Mouse (Mus musculus) midbrain, postnatal 0 days (tissue): Measurements from ENCODE around the gene Cma1. TPM values are rescaled to one million over a fixed set of nuclear protein-coding genes. Genes with fewer than 3 reads are reported as not detected.
"Not testable (repeated sequence)": the region's sequence is repeated elsewhere in the genome, so short reads cannot be mapped to it uniquely, and the experiment has no call there.

Source experiments
- ATAC-seq: fragments of 200-750 bp; cut with Nextera tagmentation; 2 replicates; pipeline ENCODE4 v1.8.0; 2017; ENCODE audit warnings: moderate number of reproducible peaks, mild to moderate bottlenecking, moderate TSS enrichment, moderate library complexity; ENCODE audit not compliant: low FRiP score
- DNase-seq: peaks from one replicate; pipeline ENCODE4 v3.0.0-alpha.2; 2015; ENCODE audit warnings: low spot score
- H3K27ac ChIP-seq: fragments of 300-500 bp; sonication (generic); 2 replicates; pipeline ENCODE4 v1.5.1; 2014; ENCODE audit warnings: low read depth, mild to moderate bottlenecking, low read length, mixed read lengths
- H3K27me3 ChIP-seq: fragments of 300-500 bp; sonication (generic); 2 replicates; pipeline ENCODE4 v1.6.1; 2014; ENCODE audit warnings: low read length, control low read depth, mixed read lengths; ENCODE audit not compliant: insufficient read depth
- H3K36me3 ChIP-seq: fragments of 300-500 bp; sonication (generic); 2 replicates; pipeline ENCODE4 v1.6.1; 2014; ENCODE audit warnings: low read length, control low read depth, mixed read lengths; ENCODE audit not compliant: insufficient read depth
- H3K4me1 ChIP-seq: fragments of 300-500 bp; sonication (generic); 2 replicates; pipeline ENCODE4 v1.6.1; 2014; ENCODE audit warnings: mild to moderate bottlenecking, control low read depth, antibody characterized with exemption, low read length, mixed read lengths; ENCODE audit not compliant: insufficient read depth
- H3K4me2 ChIP-seq: fragments of 300-500 bp; sonication (generic); 2 replicates; pipeline ENCODE4 v1.6.1; 2014; ENCODE audit warnings: low read depth, mild to moderate bottlenecking, low read length, mixed read lengths; ENCODE audit not compliant: poor library complexity, severe bottlenecking
- H3K4me3 ChIP-seq: fragments of 300-500 bp; sonication (generic); 2 replicates; pipeline ENCODE4 v1.5.1; 2014; ENCODE audit warnings: low read depth, mild to moderate bottlenecking, low read length, moderate library complexity
- H3K9ac ChIP-seq: fragments of 300-500 bp; sonication (generic); replicated peaks from 2 replicates; pipeline ENCODE4 v1.6.1; 2014; ENCODE audit warnings: mild to moderate bottlenecking, low read length, moderate library complexity, mixed read lengths; ENCODE audit not compliant: poor library complexity, severe bottlenecking
- H3K9me3 ChIP-seq: fragments of 300-500 bp; sonication (generic); 2 replicates; pipeline ENCODE4 v1.6.1; 2016; ENCODE audit warnings: low read length, control low read depth
- CTCF ChIP-seq: IDR thresholded peaks from 2 replicates; pipeline ENCODE4 v1.5.1; 2016; ENCODE audit warnings: antibody characterized with exemption, mild to moderate bottlenecking
- WGBS: fragments of 180-500 bp; shearing (Covaris S2); extraction: QIAGEN DNeasy Blood & Tissue Kit; methylation state at CpG from one replicate; pipeline ENCODE4 v1.1.7; 2014; 5-methylcytosine and 5-hydroxymethylcytosine counted together
- polyA plus RNA-seq: library from polyadenylated mRNA; unstranded; fragments of >200 nt; fragmentation: Nextera tagmentation; extraction: Ambion mirVana; gene quantifications from 2 replicates; pipeline ENCODE4 v1.2.1, GENCODE M21; 2015
- total RNA-seq: library from RNA; depleted of rRNA; stranded (reverse); fragments of >200 nt; gene quantifications from 2 replicates; pipeline ENCODE4 v1.2.3, GENCODE M21; 2014; rRNA removed

The Cma1 gene
- 2.7 TPM in 1 of 2 replicates, not detected in the other for total RNA-seq
- polyA plus RNA-seq = 0.42 and 1.7 TPM in 2 replicates

DNA sequence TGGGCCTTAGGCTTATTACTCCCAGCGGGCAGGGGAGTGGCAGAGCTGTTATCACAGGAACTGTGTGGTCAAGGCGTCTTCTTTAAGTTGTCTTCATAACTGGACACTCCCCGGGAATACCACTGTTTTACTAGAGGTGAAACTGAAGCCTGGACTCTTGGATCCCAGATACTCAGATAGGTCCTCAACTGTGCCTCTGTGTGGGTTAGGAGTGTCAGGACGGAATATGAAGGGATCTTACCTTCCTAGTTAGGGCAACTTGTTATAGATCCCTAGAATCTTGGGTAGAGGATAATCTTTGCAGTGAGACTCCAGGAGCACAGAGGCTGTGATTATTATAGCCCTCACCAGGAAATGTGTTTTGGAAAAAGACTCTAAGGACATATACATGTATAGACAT lies at the start of gene Cma1:
Gene Cma1 (minus strand): TSS at position 101 of the 400 bp plus-strand sequence.
- no peak within 1 kb of the TSS for H3K27ac ChIP-seq
- no peak for TF ChIP-seq CTCF
- WGBS = 80% methylated on average over 4 of the region's 4 CpGs
- no peak for ATAC-seq
- no peak within 1 kb of the TSS for H3K4me2 ChIP-seq
- H3K27me3 ChIP-seq = no peaks in the 10 kb centered on the region
- H3K36me3 ChIP-seq = no peaks in the 10 kb centered on the region
- no peak for DNase-seq
- no peak within 1 kb of the TSS for H3K9ac ChIP-seq
- H3K4me3 ChIP-seq = no peak within 1 kb of the TSS
- no peaks in the 10 kb centered on the region for H3K4me1 ChIP-seq
- H3K9me3 ChIP-seq = no peaks in the 10 kb centered on the region

DNA sequence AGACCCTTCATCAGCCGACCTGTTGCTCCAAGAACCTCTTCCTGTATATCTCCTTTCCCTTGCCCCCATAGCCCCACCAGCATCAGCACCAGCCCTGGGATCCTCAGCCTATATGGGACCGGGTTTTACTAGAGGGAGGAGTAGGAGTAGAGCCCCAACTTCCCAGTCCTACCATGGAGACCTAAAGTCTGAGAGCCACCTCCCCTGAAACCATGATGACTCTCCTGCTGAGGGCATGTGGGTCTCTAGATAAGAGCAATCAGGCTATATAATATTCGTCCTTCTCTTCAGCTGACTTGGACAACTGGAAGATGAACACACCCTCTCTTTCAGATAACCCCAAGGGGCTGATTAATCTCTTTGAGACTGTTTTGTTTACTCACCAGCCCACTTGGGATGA lies 43.0 kb upstream of the Cma1 start:
- 75% methylated on average over 1 of the region's 3 CpGs for WGBS
- not testable (repeated sequence) for H3K4me2 ChIP-seq, H3K4me3 ChIP-seq, H3K9ac ChIP-seq, H3K4me1 ChIP-seq, H3K9me3 ChIP-seq, H3K36me3 ChIP-seq, H3K27me3 ChIP-seq, DNase-seq, H3K27ac ChIP-seq, ATAC-seq

DNA sequence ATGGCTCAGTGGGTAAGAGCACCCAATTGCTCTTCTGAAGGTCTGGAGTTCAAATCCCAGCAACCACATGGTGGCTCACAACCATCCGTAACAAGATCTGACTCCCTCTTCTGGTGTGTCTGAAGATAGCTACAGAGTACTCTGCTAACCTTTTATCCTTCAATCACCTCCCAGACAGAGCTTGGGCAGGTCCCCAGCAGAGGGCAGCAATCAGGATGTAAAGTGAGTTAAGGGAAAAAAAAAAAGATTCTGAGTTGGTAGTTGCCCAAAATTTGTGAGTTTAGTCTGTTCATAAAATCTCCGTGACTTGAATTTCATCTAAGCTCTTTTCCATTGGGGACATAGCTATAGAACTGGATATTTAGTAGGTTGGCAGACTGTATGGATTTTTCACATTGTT lies 19.4 kb upstream of the Cma1 start:
- not testable (repeated sequence) for H3K9ac ChIP-seq, H3K27ac ChIP-seq, ATAC-seq, H3K4me1 ChIP-seq, H3K36me3 ChIP-seq, H3K4me2 ChIP-seq, H3K27me3 ChIP-seq, DNase-seq, H3K9me3 ChIP-seq, H3K4me3 ChIP-seq
- peak; percentile 39 for TF ChIP-seq CTCF
- 63% methylated on average over 2 of the region's 2 CpGs for WGBS

DNA sequence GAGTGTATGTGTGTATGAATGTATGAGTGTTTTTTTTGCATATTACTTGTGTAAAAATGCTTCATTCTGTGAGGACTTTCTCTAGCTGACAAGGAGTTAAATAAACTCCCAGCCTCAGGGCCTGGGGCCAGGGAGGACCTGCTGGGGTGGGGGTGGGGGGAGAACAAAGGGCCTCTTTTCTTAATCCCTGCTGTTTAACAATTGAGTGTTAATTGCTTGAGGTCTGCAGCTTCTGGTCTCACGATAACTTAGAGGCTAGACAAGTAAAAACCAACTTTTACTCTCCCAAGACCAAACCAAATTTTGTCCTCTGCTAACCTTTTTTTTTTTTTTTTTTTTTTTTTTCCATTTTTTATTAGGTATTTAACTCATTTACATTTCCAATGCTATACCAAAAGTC lies 18.8 kb upstream of the Cma1 start:
- ATAC-seq (no peak), DNase-seq (peak; percentile 4)
- Histone ChIP-seq H3K4me2 (no peak overlapping the region), H3K9me3 (no peaks in the 10 kb centered on the region), H3K27ac (no peak overlapping the region), H3K36me3 (no peaks in the 10 kb centered on the region), H3K4me1 (no peaks in the 10 kb centered on the region), H3K9ac (no peak overlapping the region), H3K4me3 (no peak overlapping the region), H3K27me3 (no peaks in the 10 kb centered on the region)
- TF ChIP-seq CTCF = no peak
- 7% methylated on average over 1 of the region's 1 CpGs for WGBS

DNA sequence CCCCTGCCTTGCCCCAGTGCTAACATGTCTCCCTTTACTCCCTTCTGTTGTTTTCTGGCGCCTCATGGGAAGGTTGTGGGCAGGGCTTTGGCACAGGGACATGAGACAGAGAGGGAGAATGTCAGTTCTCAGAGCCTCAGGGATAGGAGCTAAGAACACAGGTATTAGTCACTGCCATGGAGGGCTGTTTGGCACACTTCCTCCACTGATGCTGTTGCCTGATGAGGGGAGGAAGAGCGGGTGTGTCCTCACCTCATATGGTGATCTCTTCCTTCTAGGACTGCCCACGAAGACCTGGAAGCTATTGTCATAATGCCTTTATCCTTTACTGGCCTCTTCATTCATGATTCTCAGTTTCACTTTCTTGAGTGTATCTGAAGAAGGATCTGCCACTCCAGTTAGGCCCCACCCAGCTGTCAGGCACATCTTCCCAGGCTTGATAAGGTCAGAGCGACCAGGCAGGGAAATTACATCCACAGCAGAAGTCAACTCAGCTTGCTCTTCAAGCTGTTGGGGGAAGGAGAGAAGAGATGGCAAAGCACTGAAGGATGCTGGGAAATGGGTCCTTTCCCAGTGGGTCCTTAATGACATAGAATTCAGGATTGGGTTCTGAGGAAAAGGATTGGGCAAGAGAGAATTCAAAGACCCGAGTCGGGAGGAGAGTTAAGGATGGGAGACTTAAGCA lies 6.0 kb upstream of the Cma1 start, which contains the start of gene Cma2:
Gene Cma2 (plus strand): TSS at position 635 of the 685 bp plus-strand sequence.
- DNase-seq = no peak
- H3K4me2 ChIP-seq = no peak within 1 kb of the TSS

DNA sequence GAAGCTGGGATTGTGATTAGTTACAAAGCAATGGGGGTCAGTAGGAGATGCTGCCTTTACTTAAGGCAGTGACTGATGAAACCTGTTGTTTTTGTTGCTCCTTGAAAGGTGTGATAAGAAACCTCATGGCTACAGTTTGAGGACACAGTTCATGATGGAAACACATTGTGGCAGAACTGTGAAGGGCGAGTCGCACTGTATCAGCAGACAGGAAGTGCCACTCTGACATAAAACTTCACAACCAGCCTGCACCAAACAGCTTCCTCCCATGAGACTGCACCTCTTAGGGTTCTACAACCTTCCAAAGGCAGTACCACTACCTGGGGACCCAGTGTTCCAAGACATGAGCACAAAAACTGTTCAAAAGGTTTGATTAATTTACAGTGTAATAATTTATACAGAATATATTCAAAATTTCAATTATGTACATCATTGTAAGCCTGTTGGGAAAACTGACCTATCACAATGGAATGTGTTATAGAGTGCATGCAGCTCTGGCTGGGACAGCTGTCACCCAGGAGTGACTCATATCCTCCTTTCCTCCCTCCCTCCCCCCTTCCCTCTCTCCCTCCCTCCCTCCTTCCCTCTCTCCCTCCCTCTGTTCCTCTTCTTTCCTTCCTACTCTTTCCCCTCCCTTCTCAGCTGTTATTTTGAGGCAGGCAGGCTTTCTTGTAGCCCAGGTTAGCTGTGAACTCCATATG lies 1.9 kb upstream of the Cma1 start:
- Histone ChIP-seq H3K36me3 (no peaks in the 10 kb centered on the region), H3K4me3 (no peak overlapping the region), H3K4me1 (no peaks in the 10 kb centered on the region), H3K9me3 (no peaks in the 10 kb centered on the region), H3K27me3 (no peaks in the 10 kb centered on the region), H3K27ac (no peak overlapping the region), H3K9ac (no peak overlapping the region), H3K4me2 (no peak overlapping the region)
- DNase-seq = no peak
- no peak for TF ChIP-seq CTCF
- no peak for ATAC-seq
- WGBS = 91% methylated on average over 2 of the region's 2 CpGs

More for the DNA sequence above, 6.0 kb upstream of the Cma1 start, which contains the start of gene Cma2:
- Histone ChIP-seq H3K4me3 (no peak within 1 kb of the TSS), H3K9ac (no peak within 1 kb of the TSS), H3K27me3 (no peaks in the 10 kb centered on the region), H3K4me1 (no peaks in the 10 kb centered on the region), H3K36me3 (no peaks in the 10 kb centered on the region), H3K9me3 (no peaks in the 10 kb centered on the region), H3K27ac (no peak within 1 kb of the TSS)
- 89% methylated on average over 6 of the region's 6 CpGs for WGBS
- no peak for TF ChIP-seq CTCF
- ATAC-seq = no peak
